Mouse (Mus musculus): Measurements from ENCODE around the gene Tmem235.

GRCm38 (mm10) chr11:117860601-117861000 is at the start of gene Tmem235:
- TF ChIP-seq RAD21 (IDR thresholded peaks at IDR 0.05; ENCODE audit: low read depth, low read length) (no peak), CTCF (conservative IDR thresholded peaks at IDR 0.05 in 1 of 2, IDR thresholded peaks at IDR 0.05 in 1 of 2; ENCODE audit: low read depth in 2 of 2, low read length in 2 of 2) (no peak), CHD1 (IDR thresholded peaks at IDR 0.05; ENCODE audit: low read depth, low read length) (no peak), USF2 (conservative IDR thresholded peaks at IDR 0.05; ENCODE audit: low read depth, low read length) (no peak), EP300 (IDR thresholded peaks at IDR 0.05; ENCODE audit: low read length) (no peak), NELFE (IDR thresholded peaks at IDR 0.05; ENCODE audit: low read depth, low read length) (no peak), JUND (conservative IDR thresholded peaks at IDR 0.05; ENCODE audit: low read depth, low read length) (no peak), MAX (IDR thresholded peaks at IDR 0.05; ENCODE audit: low read length) (no peak), ELF1 (IDR thresholded peaks at IDR 0.05; ENCODE audit: low read depth, low read length) (no peak), MAZ (IDR thresholded peaks at IDR 0.05; ENCODE audit: low read depth, low read length) (no peak)

Data from CH12.LX (cell line).